Mouse (Mus musculus) bone marrow, adult 2 months (tissue): ENCODE measurements around the gene Tmcc1. TPM values are rescaled to one million over a fixed set of nuclear protein-coding genes. Genes with fewer than 3 reads are reported as not detected.
"Not testable (repeated sequence)": the region's sequence is repeated elsewhere in the genome, so short reads cannot be mapped to it uniquely, and the experiment has no call there.

ENCODE experiments used
- H3K27ac ChIP-seq: fragments of 200-500 bp; 2 replicates; pipeline ENCODE4 v1.5.1; 2012; ENCODE audit warnings: low read depth, mild to moderate bottlenecking, control low read depth, inconsistent platforms, low read length; ENCODE audit not compliant: control insufficient read depth, poor library complexity, insufficient read depth
- H3K4me1 ChIP-seq: fragments of 200-500 bp; 2 replicates; pipeline ENCODE4 v1.6.1; 2011; ENCODE audit warnings: low read length; ENCODE audit not compliant: control insufficient read depth, insufficient read depth
- H3K4me3 ChIP-seq: fragments of 200-500 bp; replicated peaks from 2 replicates; pipeline ENCODE3; 2011; ENCODE audit warnings: mild to moderate bottlenecking, low read depth, low read length, control low read depth; ENCODE audit not compliant: control insufficient read depth
- CTCF ChIP-seq: fragments of 200-500 bp; IDR thresholded peaks from 2 replicates; pipeline ENCODE4 v1.5.1; 2011; ENCODE audit warnings: low read length, control low read depth; ENCODE audit not compliant: control insufficient read depth, insufficient read depth
- POLR2A ChIP-seq: fragments of 200-500 bp; IDR thresholded peaks from 2 replicates; pipeline ENCODE4 v1.6.1; 2011; ENCODE audit warnings: low read depth, mild to moderate bottlenecking, control low read depth, low read length, borderline replicate concordance; ENCODE audit not compliant: control insufficient read depth
- WGBS: fragments of 180-500 bp; shearing (Covaris S2); methylation state at CpG from one replicate; pipeline ENCODE4 v1.1.7; 2018; 5-methylcytosine and 5-hydroxymethylcytosine counted together
- polyA plus RNA-seq: library from polyadenylated mRNA; stranded (reverse); fragments of >200 nt; gene quantifications from 2 replicates; pipeline ENCODE4 v1.2.4, GENCODE M21; 2011; ENCODE audit warnings: low replicate concordance; ENCODE audit not compliant: missing spikeins, insufficient read depth, insufficient read length

Gene Tmcc1
- polyA plus RNA-seq, 1 experiment = 33.6 TPM

DNA sequence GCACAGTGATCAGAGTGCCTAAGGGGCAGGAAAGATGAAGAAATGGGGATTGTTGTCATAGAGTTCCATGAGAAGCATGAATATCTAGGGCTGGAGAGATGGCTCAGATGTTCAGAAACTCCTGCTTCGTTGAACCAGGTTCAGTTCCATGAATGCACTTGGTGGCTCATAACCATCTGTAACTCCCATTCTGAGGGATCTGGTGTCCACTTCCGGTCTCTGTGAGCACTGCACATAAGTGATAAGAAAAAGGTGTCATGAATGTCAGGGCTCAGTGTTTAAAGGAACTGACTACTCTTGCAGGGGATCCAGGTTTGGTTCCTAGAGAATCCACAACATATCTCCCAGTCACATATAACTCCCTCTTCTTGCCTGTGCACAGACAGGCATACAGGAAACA, 6.4 kb upstream of the Tmcc1 start:
- Histone ChIP-seq H3K4me3 (no peak overlapping the region), H3K4me1 (no peaks in the 10 kb centered on the region; the same call in 1 of the 2 replicates), H3K27ac (no peak overlapping the region)
- TF ChIP-seq POLR2A (no peak), CTCF (no peak)
- 48% methylated on average over 2 of the region's 2 CpGs for WGBS

GRCm38 (mm10) chr6:116198173-116198572, 4.9 kb upstream of the Tmcc1 start:
- H3K27ac ChIP-seq = no peak overlapping the region

DNA sequence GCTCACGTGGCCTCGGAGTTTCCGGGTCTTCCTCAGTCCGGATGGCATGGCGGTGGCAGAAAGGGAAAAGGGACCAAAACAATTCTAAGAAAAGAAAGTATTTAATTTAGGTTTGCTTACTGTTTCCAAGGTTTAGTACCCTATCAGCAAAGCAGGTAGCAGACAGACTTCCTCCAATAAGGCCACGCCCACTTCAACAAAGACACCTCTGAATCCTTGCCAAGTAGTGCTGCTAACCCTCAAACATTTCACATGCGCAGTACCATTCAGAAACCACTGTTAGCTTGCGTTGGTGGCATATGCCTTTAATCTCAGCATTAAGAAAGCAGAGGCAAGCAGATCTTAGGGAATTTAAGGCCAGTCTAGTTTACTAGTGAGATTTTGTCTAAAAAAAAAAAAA, 2.5 kb upstream of the Tmcc1 start:
- TF ChIP-seq POLR2A (no peak), CTCF (no peak)
- 80% methylated on average over 8 of the region's 8 CpGs for WGBS

More at GRCm38 (mm10) chr6:116198173-116198572, 4.9 kb upstream of the Tmcc1 start:
- 29% methylated on average over 3 of the region's 3 CpGs for WGBS
- Histone ChIP-seq H3K4me3 (no peak overlapping the region), H3K4me1 (no peaks in the 10 kb centered on the region; the same call in 1 of the 2 replicates)
- TF ChIP-seq POLR2A (no peak), CTCF (peak; percentile 48)

DNA sequence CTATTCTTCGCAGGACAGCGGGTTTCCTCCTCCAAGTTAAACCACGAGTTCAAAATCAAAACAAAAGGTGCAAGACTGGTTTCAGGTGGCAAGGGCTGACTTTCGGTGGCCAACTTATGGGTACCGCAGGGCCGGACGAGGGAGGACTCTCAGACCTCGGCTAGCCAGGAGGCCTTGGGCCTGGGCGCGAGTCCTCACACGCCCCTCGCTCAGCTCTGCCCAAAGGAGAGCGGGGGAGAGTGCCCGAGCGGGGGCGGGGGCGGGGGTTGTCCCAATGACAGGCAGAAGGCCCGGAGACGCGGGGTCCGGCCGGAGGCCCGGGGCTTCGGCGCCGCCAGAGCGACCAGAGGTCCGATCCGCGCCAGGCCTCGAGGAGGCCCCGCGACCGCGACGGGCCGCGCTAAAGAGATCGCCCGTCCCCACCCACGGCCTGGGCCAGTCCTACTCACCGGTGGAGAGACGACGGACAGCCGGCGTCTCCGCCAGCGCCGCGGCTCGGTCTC, 426 bp downstream of the Tmcc1 start:
- Histone ChIP-seq H3K27ac (peak overlapping the region; percentile 70), H3K4me1 (no peaks in the 10 kb centered on the region; the same call in 1 of the 2 replicates), H3K4me3 (peak overlapping the region; percentile 84)
- no peak for TF ChIP-seq CTCF
- no peak for TF ChIP-seq POLR2A
- 1% methylated on average over 51 of the region's 51 CpGs for WGBS

More for the DNA sequence above, 2.5 kb upstream of the Tmcc1 start:
- H3K4me1 ChIP-seq = no peaks in the 10 kb centered on the region; the same call in 1 of the 2 replicates
- no peak overlapping the region for H3K27ac ChIP-seq
- no peak overlapping the region for H3K4me3 ChIP-seq

DNA sequence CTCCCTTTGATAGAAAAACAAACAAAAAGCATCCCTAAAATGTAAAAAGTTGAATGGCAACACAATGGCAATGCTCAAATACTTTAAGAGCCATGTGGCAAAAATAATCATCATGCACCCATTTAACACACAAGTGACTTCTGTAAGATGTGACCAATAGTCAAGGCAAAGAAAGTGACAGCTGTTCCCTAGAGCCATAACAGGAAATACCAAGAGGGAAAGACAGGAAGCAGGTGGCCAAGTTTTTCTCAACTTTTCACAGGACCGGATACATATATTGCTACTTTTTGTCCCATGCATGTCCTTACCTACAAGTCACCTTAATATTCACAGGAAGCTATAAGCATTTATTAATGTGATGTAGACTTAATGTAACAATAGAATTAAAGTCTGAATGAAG, 3.9 kb downstream of the Tmcc1 start:
- no peak overlapping the region for H3K27ac ChIP-seq
- no peaks in the 10 kb centered on the region; the same call in 1 of the 2 replicates for H3K4me1 ChIP-seq
- WGBS = 22% methylated on average over 1 of the region's 1 CpGs
- H3K4me3 ChIP-seq = no peak overlapping the region
- no peak for TF ChIP-seq CTCF
- no peak for TF ChIP-seq POLR2A

DNA sequence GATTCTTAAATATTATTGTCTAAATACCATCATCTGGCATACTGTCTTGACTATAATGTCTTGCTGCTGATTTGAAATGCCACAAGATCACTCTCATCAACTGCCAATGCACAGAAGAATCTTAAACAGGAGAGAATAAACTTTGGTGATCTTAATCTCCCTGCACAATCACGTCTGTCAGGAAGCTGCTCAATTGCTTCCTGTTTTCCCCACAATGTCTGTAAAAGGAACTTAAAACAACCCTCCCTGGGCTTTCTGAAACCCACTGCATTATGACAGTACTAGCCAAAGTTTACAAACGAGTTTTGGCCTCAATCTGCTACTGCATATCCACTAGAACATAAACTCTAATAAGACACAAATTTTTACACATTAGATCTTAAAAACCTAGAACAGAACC, 6.8 kb downstream of the Tmcc1 start:
- 0% methylated on average over 2 of the region's 2 CpGs for WGBS
- Histone ChIP-seq H3K27ac (no peak overlapping the region), H3K4me1 (no peaks in the 10 kb centered on the region; the same call in 1 of the 2 replicates), H3K4me3 (no peak overlapping the region)
- TF ChIP-seq POLR2A (no peak), CTCF (no peak)

DNA sequence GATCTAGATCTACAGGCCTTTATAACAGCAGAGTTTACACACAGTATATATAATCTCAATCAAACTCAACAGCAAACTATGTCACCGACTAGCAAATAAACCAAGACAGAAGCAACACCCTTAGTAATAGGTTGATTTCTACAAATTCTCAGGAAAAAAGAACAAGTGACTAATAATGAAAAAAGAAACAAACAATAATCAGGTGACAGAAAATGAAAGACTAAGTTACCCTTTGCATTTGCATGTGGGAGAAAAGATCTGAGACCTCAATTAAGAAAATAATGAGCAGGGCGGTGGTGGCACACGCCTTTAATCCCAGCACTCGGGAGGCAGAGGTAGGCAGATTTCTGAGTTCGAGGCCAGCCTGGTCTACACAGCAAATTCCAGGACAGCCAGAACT, 9.8 kb downstream of the Tmcc1 start:
- 81% methylated on average over 5 of the region's 5 CpGs for WGBS
- Histone ChIP-seq H3K4me3 (no peak overlapping the region), H3K4me1 (no peaks in the 10 kb centered on the region; the same call in 1 of the 2 replicates), H3K27ac (no peak overlapping the region)
- TF ChIP-seq POLR2A = no peak
- TF ChIP-seq CTCF = no peak

DNA sequence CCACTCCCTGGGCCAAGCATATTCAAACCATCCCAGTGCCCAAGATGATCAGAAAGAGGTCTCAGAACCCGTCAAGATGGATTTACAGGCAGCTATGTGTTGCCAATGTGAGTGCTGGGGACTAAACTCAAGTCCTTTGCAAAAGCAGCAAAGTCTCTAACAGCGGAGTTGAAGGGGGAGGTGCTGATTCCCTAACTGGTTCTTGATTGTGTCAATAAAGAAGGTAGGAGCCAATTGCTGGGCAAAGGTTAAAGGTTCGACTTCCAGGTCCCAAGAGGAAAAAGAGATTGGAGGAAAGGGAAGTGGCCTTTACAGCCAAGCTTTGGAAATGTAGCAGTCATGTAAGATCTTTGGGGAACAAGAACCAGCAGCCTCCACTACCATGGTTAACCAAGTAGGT, 12.6 kb downstream of the Tmcc1 start:
- Histone ChIP-seq H3K4me1 (no peaks in the 10 kb centered on the region), H3K4me3 (no peak overlapping the region), H3K27ac (no peak overlapping the region)
- WGBS = 72% methylated on average over 3 of the region's 3 CpGs
- no peak for TF ChIP-seq POLR2A
- no peak for TF ChIP-seq CTCF

- 76% methylated on average over 2 of the region's 2 CpGs for WGBS
- Histone ChIP-seq H3K4me3 (no peak overlapping the region), H3K4me1 (no peaks in the 10 kb centered on the region), H3K27ac (no peak overlapping the region)
- TF ChIP-seq POLR2A = no peak
Observed at GRCm38 (mm10) chr6:116178376-116178775, 14.9 kb downstream of the Tmcc1 start.

GRCm38 (mm10) chr6:116173511-116174099, 19.7 kb downstream of the Tmcc1 start:
- H3K4me3 ChIP-seq, H3K27ac ChIP-seq, H3K4me1 ChIP-seq: not testable (repeated sequence)
- 92% methylated on average over 37 of the region's 37 CpGs for WGBS
